Mouse (Mus musculus) testis, adult 2 months (tissue): ENCODE data around the gene Slc30a1.

Experiments used
- CTCF ChIP-seq: fragments of 200-500 bp; IDR thresholded peaks from 2 replicates; pipeline ENCODE4 v1.5.1; 2012; ENCODE audit warnings: low read depth, mild to moderate bottlenecking, inconsistent platforms, low read length, moderate library complexity; ENCODE audit not compliant: control insufficient read depth, insufficient read depth, insufficient replicate concordance
- POLR2A ChIP-seq: fragments of 200-500 bp; IDR thresholded peaks from 2 replicates; pipeline ENCODE4 v1.6.1; 2012; ENCODE audit warnings: low read depth, mild to moderate bottlenecking, inconsistent platforms, low read length, moderate library complexity; ENCODE audit not compliant: control insufficient read depth

DNA sequence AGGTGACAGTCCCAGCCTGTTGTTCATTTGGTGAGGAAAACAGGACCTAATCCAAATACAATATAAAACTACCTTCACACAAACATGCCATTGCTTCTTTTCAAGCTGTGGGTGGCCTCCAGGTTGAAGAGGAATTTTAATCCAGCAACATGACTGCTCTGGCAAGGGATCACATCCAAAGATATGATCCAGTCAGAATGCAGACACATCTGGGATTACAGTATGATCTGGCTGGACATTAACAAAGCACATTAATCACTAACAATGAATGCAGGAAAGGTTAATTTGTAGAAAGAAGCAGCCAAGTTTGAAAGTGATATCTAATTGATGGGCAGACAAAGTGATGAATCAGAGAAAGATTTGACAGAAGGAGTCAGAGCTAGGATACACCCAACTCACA is 48.4 kb upstream of the Slc30a1 start:
- TF ChIP-seq CTCF: no peak
- TF ChIP-seq POLR2A: no peak
